Mouse (Mus musculus) frontal cortex, postnatal 25 days (tissue): ENCODE measurements around the gene Slc17a7.
"Not testable (repeated sequence)": the region's sequence is repeated elsewhere in the genome, so short reads cannot be mapped to it uniquely, and the experiment has no call there.

Source experiments
- DNase-seq, 2 experiments: peaks; one replicate each; pipeline ENCODE4 v3.0.0; 2022; ENCODE audit warnings: low spot score in 2 of 2

The Slc17a7 gene

DNA sequence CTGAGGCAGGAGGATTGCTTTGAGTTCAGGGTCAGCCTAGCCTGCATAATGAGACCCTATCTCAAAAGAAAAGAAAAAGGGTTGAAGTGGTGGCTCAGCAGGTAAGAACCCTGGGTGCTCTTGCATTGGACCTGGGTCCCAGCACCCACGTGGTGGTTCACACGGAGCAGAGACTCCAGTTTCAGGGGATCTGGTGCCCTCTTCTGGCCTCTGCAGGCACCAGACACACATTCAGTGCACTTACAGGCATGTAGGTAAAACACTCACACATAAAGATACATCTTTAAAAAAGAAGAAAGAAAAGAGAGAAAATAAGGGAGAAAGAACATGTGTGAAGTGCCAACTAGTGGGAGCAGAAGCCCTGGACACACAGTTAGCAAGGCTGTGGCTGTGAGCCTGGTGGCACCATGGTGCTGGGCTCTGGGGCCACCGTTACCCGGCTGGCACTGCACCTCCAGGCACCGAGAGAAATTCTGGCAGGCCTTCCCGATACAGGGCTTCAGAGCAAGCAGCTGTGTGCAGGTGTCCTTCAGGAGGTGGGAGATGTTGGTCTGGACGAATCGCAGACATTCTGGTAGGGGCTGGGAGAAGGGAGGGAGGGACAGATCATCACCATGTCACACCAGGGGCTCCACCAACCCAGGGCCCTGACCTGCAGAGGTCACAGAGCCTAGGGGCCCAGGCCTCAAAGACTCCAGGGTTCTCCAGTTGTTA, 30.1 kb upstream of the Slc17a7 start:
- DNase-seq, result no peak

DNA sequence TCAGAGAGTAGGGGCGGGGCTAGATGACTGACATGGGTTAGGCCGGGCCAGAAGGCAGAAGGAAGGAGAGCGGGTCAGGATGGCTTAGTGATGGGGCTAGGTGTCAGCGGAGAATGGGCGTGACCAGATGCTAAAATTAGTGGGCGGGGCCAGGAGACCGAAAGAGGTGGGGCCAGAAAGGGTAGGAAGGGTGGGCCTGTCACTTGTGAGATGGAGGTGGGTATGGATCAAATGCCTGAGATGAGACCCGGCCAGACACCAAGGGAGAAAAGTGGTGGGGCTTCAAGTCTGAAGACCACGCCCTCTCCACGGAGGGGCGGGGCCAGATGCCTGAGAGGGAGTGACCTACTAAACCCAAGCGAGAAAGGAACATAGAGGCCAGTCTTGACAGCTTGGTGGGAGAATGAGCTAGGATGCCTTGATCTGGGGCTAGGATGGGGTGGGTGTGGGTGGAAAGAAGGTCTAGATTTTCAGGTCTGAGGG, 29.2 kb upstream of the Slc17a7 start:
- no peak for DNase-seq

DNA sequence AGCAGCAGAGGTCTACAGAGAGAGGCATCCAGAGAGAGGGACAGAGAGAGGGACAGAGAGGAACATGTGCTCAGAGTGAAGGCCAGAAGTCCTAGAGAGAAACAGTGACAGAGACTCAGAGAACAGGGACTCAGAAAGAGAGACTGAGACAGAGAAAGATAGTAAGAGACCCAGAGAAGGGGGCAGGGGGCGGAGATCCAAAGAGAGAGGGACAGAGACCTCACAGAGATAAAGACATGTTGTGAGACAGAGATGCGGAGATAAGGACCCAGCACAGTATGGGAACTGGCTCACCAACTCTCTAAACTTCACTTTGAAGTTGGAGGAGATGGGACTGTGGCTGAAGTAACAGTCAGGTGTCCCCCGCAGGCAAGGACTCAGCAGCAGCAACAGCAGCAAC, 28.4 kb upstream of the Slc17a7 start:
- DNase-seq, result no peak

DNA sequence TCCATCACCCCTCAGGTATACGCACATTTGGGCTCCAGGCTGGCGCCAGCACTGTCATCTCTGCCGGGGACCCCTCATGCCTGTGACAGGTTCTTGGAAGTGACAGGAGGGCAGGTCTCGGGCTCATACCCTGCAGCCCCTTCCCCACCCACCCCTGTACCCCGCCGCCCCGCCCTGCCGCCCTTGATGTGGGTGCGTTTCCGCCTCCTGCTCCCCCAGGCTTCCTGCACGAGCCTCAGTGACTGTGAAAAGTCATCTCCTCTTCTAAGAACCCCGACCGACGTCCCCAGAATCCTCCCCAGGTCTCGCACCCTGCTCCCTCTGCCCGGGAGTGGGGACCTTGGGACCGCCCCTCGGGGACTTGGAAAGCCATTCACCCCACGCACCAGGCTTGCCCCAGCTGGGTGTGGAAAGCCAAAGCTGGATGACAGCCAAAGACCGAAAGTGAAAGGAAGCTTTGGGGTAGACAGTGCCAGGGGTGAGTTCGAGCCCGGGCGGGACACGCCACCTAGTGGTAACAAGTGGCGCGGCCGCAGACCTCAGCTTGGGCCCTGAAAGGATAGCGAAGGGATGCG, 27.7 kb upstream of the Slc17a7 start, which contains the start of the genes Gm45713 and Flt3l:
Gm45713 (minus strand) TSS at position 239 of the 575 bp plus-strand sequence.
Flt3l (minus strand) TSS at position 440 of the 575 bp plus-strand sequence.
- peak; percentile 86 to 89 for DNase-seq

DNA sequence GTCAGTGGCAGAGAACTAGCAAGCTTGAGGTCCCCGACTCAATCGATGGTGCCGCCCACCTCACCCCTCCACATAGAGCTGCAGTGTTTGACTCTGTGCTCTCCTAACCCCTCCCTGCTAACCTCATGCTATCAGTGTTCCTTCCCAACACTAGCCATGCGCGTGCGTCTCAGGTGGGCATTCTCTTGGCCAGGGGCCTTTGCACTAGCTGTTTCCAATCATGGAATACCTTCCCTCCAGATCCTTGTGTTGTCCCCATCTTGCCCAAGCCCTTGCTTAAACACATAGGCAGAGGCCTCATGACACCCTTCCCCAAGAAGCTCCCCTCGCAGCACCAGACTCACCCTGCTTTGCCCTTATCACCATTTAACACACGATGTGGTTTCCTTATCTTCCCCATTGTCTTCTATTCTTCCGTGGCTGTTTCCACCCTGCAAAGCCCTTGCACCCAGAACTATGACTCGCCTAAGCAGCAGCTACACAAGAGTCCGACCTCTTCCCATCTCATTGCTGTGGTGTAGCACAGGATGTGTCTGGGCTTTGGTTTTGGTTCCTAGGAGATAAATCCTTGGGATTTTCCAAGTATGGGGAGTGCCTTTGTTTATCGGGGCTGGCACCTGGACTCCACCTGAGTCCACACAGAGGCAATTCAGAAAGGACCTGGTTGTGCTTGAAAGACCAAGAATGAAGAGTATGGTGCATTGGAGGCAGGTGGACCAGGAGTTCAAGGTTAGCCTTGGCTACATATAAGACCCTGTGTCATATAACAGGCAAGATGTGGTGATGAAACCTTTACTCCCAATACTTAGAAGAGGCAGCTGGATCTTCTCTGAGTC, 26.4 kb upstream of the Slc17a7 start:
- no peak for DNase-seq

DNA sequence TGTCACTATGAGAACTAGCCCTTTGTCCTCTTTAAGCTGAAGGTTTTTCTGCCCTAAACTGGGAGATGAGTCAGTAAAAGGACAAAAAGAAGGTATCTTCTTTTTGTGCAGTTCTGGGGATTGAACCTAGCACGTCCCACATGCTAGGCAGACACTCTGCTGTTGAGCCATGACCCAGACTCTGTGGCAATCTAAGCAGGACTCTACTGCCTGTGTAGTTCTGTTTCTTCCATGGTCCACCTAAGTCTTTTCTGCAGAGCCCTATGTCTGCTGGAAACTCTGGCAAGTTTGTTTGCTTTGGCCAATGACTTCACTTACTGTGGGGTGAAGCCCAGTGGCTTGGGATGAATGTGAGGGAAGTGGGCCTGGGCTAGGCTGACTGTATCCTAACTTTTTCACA, 25.3 kb upstream of the Slc17a7 start:
- DNase-seq, result no peak

DNA sequence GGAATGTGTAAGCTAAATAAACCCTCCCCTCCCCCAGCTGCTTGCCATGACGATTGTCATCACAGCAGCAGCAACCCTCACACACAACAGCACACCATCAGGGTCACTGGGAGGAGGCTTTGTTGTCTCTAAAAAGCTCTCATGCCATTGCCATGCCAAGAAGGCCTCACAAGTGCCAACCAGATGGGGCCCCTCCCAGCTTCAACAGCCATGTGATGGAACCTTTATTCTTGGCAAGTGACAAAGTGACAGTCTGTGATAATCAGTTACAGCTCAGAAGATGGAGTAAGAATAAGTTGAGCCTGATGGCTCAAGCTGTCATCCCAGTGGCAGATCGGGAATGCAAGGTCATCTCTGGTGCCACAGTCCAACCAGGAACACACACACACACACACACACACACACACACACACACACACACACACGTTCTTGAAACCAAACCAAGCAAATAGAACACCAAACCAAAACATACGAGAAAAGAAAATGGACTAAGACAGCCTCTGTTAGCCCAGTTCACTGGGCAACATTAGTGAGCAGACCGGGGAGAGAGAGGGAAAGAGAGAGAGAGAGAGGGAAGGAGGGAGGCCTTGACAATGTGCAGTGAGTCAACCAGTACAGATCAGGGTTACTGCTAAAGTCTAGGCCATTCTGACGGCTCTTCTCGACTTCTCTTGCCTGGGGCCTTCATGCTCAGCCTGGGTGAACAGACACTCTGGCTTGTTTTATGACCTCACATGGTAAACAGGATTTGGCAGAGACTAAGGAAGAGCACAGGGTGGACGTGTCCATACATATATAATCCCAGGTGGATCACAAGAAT, 23.6 kb upstream of the Slc17a7 start:
- DNase-seq, result no peak

DNA sequence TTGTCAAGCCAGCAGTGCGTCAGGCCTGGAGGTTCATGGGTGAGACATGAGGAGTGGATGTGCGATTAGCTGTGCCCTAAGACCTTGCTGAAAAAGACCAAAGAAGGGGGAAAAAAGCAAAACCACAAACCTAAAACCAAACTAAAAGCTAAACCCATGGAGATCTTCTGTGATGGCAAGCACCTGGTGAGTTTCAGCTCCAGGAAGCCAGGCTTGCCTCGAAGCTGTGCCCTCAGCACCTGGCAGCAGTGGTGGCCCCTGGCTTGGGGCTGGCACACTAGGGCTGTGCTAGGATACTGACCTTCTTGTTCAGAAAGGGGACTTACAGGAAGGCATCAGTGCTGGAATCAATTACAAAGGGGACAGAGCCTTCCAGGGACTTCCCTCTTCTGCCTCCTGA, 22.4 kb upstream of the Slc17a7 start:
- no peak for DNase-seq

DNA sequence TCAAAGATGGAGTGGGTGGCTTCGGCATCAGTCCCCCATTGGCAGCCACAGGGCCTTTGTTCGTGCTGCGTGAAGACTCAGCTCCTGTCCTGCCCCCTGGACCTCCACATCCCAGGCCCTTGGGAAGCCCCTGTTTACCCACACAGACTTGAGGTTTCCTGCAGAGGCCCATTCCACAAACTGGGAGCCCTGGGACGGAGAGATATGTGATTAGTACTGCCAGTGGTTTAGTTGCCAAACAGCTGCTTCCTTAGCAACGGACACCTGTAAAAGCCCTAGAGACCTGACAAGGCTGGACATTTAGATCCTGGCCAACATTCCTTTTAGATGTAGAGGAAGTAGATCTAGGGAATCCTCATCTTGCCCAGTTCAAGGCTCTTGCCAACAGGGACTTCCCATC, 21.8 kb upstream of the Slc17a7 start:
- DNase-seq, result no peak

DNA sequence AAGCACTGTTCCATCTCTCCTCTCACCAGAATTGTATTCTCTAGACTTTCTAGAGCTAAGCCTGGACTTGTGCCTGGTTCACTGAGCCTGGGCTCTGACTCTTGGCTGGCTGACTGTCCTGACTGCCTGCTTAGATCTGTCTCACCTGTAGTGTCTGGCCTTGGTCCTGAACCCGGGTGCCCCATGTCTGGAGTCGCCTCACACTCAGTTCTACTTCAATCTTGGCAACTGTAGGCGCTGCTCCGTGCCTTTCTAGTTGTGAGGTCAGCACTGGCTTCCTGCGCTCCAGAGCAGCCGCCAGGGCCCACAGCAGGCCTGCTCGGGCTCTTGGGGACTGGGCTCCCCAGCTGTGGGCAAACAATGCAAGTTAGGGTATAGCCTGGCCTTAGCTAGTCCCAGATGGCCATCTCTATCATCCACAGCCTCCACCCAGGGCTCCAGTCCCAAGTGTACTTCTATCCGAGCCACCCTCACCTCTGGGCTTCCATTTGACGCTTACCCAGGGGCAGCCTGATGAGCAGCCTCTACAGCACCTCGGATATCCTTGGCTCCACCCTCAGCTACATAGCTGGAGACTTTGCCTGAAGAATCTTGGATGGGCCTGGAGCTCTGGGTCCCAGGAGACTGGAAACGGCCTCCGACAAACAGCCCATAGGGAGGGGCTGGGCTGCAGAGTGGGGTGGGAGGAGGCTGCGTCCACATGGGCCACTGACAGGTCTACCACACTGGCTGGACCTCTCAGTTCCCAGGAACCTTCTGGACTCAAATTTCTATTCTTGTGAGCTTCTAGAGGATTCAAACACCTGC, 19.2 kb upstream of the Slc17a7 start:
- no peak for DNase-seq

DNA sequence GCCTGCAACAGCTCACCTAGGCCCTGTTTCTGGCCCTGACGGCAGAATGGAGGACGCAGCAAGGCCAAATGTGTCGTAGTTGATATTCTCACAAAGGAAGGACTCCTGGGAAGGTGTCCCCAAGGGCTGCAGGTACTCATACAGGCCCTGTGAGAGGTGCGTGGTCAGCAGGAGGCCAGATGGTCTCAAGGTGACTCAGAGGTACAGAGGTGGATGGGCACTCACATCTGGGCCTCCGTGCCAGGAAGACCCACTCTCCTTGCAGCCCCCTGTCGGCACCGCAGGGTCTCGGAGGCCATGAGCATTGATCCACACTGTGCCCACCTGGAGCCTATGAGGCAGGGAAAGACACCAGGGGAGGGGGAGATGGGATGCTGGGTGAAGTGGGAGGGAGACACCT, 18.3 kb upstream of the Slc17a7 start:
- no peak for DNase-seq

DNA sequence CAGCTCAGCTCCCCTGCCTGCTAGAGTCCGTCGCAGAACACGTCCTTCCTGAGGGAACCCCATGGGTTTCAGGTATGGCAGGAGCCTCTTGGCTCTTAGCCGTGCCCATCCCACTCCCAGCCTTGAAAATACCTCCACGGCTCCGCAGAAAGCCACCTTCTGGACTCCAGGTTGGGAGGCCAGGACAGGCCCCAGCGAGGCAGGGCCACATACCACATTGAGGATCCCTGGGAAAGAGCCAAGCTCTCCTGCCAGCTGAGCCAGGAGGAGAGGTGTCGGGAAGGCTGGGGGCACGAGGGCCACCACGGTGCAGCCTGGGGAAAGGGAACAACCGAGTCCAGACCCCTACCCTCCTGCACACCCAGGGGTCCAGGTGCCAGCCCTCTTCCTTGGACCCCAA, 16.5 kb upstream of the Slc17a7 start:
- DNase-seq, result no peak

DNA sequence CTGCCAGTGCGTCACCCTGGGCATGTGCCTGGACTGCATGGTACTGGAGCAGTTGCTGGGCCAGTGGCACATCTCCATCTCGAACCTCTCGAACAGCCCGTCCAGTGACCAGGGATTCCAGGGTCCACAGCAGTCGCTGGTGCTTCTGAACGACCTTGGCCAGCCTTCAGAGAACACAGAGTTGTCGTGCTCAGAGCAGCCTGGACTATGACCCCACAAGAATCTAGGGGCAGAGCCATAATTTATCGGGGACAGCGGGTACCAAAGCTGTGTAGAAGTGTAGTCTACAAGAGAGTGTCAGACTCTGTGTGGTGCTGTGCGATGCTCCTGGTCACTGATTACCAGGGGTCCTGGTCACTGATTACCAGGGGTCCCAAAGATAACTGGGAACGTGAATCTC, 15.8 kb upstream of the Slc17a7 start:
- no peak for DNase-seq

DNA sequence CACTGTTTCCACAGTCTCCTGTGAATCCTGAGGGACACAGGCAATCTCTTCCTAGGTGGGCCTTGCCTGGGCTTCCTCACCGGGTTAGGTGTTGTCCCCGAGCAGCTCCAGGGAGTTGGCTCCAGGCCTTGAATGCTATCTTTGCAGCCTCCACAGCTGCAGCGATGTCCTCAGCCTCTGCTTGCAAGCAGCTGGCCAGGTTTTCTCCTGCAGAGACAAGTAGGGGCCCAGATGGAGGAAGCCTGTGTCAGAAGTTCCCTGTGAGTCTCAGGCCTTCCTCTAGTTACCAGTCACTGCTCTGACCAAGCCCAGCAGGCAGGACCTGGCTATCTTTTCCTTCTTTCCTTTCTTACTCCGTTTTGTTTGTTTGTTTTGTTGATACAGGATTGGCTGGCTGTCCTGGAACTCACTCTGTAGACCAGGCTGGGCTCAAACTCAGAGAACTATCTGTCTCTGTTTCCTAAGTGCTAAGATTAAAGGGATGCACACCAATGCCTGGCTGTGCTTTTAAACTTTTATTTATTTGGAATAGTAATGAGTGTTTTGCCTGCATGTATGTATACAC, 15.1 kb upstream of the Slc17a7 start:
- no peak for DNase-seq

DNA sequence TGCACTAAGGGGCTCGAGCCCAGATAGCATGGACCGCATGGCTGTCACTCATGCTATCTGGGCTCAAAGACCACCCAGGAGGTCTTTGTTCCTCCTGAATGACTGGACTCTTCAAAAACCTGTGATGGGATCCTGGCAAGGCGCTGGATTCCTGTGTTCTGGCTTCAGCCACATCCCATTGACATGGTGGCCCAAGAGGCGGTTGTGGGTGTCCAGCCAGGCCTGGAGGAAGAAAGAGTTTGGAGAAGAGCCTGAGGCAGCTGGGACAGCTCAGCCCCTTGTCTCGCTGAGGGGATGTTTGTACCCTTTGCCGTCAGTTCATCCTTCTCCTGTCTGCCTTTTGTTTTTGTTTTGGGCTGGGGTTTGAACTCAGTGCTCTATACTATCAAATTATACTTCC, 14.2 kb upstream of the Slc17a7 start:
- DNase-seq, result no peak

DNA sequence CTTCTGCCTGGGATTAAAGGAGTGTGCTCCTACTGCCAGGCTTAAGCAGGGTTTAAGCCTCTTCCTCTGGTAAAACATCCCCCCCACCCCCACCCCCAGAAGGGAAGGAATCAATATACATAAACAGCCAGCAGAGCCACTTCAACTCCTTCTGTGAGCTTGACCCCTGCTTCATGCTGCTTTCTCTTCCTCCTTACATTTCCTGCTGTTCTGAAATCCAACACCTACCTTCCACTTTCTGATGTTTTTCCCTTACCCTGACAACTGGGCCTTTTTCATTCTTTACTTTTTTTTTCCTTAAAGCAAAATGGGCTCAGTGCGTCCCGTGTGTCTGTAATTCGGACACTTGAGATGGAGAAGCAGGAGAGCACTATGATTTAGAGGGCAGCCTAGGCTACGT, 13.4 kb upstream of the Slc17a7 start:
- DNase-seq, result no peak

DNA sequence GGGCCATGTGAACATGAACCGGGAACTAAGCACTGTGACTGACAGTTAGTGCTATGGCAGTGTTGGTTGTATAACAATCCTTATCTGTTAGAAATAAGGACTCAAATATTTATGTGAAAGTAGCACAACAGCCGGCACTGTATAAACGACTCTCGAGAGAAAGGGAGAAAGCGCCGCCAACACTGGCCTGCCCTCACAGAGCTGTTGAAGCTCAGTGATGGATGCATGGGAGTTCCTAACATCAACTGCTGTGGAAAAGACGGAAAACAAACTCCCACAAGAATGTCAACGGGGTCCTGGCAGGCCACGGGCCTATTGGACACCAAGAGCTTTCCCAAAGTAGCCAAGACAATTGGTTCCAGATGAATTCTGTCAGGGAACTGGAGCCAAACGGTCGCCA, 12.4 kb upstream of the Slc17a7 start:
- DNase-seq, result no peak

DNA sequence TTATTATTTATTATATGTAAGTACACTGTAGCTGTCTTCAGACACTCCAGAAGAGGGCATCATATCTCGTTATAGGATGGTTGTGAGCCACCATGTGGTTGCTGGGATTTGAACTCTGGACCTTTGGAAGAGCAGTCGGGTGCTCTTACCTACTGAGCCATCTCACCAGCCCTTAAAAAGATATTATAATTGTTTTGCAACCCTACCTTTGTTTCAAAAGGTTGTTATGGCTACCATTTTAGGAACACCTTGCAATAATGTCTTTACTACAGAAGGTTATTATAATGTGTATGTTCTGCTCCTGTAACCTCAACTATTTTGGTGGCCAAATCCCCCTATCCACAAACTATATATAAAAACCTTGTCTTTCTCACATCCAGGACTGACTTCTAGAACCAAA, 10.7 kb upstream of the Slc17a7 start:
- DNase-seq, result not testable (repeated sequence)

DNA sequence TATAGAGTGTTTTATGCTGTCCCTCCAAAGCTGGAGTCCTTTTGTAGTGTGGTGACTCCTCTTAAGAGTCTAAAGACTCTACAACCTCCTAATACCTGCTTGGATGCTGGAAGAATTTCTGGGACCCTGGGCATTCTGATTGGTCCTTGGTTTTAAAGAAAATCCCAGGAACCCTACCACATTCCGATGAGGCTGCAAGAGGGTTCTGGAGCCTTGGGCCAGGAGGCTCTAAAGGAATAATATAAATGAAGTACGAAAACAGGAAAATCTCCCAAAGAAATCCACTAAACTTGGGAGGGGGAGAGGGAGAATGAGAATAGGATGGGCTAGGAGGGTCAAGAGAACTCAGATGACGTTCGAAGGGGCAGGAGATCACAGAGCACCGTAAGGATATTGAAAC, 10.2 kb upstream of the Slc17a7 start:
- DNase-seq, result no peak
